Mouse (Mus musculus) hindbrain, postnatal 0 days (tissue): ENCODE results near the gene Gstt4. TPM values are rescaled to one million over a fixed set of nuclear protein-coding genes. Genes with fewer than 3 reads are reported as not detected.
"Not testable (repeated sequence)": the region's sequence is repeated elsewhere in the genome, so short reads cannot be mapped to it uniquely, and the experiment has no call there.

Experiments
- ATAC-seq: fragments of 200-750 bp; cut with Nextera tagmentation; 2 replicates; pipeline ENCODE4 v1.8.0; 2017; ENCODE audit warnings: mild to moderate bottlenecking, moderate TSS enrichment, moderate library complexity
- DNase-seq: peaks from one replicate; pipeline ENCODE4 v3.0.0-alpha.2; 2015; ENCODE audit warnings: low spot score
- H3K27ac ChIP-seq: fragments of 300-500 bp; sonication (generic); 2 replicates; pipeline ENCODE4 v1.5.1; 2014; ENCODE audit warnings: mild to moderate bottlenecking
- H3K27me3 ChIP-seq: fragments of 300-500 bp; sonication (generic); 2 replicates; pipeline ENCODE4 v1.6.1; 2014; ENCODE audit warnings: low read length, mixed read lengths; ENCODE audit not compliant: insufficient read depth
- H3K36me3 ChIP-seq: fragments of 300-500 bp; sonication (generic); 2 replicates; pipeline ENCODE4 v1.6.1; 2014; ENCODE audit warnings: low read length, mixed read lengths; ENCODE audit not compliant: insufficient read depth
- H3K4me1 ChIP-seq: fragments of 300-500 bp; sonication (generic); 2 replicates; pipeline ENCODE4 v1.6.1; 2014; ENCODE audit warnings: antibody characterized with exemption, low read length, mixed read lengths; ENCODE audit not compliant: insufficient read depth
- H3K4me2 ChIP-seq: fragments of 300-500 bp; sonication (generic); 2 replicates; pipeline ENCODE4 v1.6.1; 2014; ENCODE audit warnings: low read depth, mild to moderate bottlenecking, low read length, moderate library complexity, mixed read lengths
- H3K4me3 ChIP-seq: fragments of 300-500 bp; sonication (generic); 2 replicates; pipeline ENCODE4 v1.5.1; 2014; ENCODE audit warnings: low read length
- H3K9ac ChIP-seq: fragments of 300-500 bp; sonication (generic); replicated peaks from 2 replicates; pipeline ENCODE4 v1.6.1; 2014; ENCODE audit warnings: mild to moderate bottlenecking, low read length, moderate library complexity, mixed read lengths
- H3K9me3 ChIP-seq: fragments of 300-500 bp; sonication (generic); 2 replicates; pipeline ENCODE4 v1.6.1; 2016; ENCODE audit warnings: low read length, mixed read lengths
- CTCF ChIP-seq: IDR thresholded peaks from 2 replicates; pipeline ENCODE4 v1.5.1; 2016; ENCODE audit warnings: antibody characterized with exemption, control low read depth, low read depth
- WGBS: fragments of 180-500 bp; shearing (Covaris S2); extraction: QIAGEN DNeasy Blood & Tissue Kit; methylation state at CpG from one replicate; pipeline ENCODE4 v1.1.7; 2014; 5-methylcytosine and 5-hydroxymethylcytosine counted together
- polyA plus RNA-seq: library from polyadenylated mRNA; unstranded; fragments of >200 nt; fragmentation: Nextera tagmentation; extraction: Ambion mirVana; gene quantifications from 2 replicates; pipeline ENCODE4 v1.2.1, GENCODE M21; 2015
- total RNA-seq: library from RNA; depleted of rRNA; stranded (reverse); fragments of >200 nt; gene quantifications from 2 replicates; pipeline ENCODE4 v1.2.3, GENCODE M21; 2014; rRNA removed

Gstt4 gene
- total and polyA plus RNA-seq, 2 experiments from 2014 or later: not detected

- H3K27ac ChIP-seq: no peak within 1 kb of the TSS; the same call in 1 of the 2 replicates
These were observed 49.3 kb downstream of the Gstt4 start, which contains the start of gene Ddt for GRCm38 (mm10) chr10:75772795-75773664. Gene Ddt (minus strand): TSS chr10:75773414.

GRCm38 (mm10) chr10:75767756-75768155, 54.6 kb downstream of the Gstt4 start:
- 28% methylated on average over 5 of the region's 5 CpGs for WGBS
- not testable (repeated sequence) for H3K4me1 ChIP-seq, H3K9ac ChIP-seq, DNase-seq, H3K4me3 ChIP-seq, H3K9me3 ChIP-seq, H3K4me2 ChIP-seq, H3K36me3 ChIP-seq, H3K27me3 ChIP-seq, H3K27ac ChIP-seq, ATAC-seq

More at GRCm38 (mm10) chr10:75772795-75773664, 49.3 kb downstream of the Gstt4 start, which contains the start of gene Ddt:
- H3K4me2 ChIP-seq: peak within 1 kb of the TSS; percentile 100
- H3K4me1 ChIP-seq: peaks cover 7% of the 10 kb centered on the region
- WGBS: 2% methylated on average over 44 of the region's 47 CpGs
- no peaks in the 10 kb centered on the region for H3K9me3 ChIP-seq
- peak; percentile 94 for DNase-seq
- H3K4me3 ChIP-seq: peak within 1 kb of the TSS; percentile 63
- no peaks in the 10 kb centered on the region; the same call in 1 of the 2 replicates for H3K27me3 ChIP-seq
- ATAC-seq: peak; percentile 99
- TF ChIP-seq CTCF: peak; percentile 49
- H3K36me3 ChIP-seq: no peaks in the 10 kb centered on the region
- peak within 1 kb of the TSS; percentile 64 for H3K9ac ChIP-seq

GRCm38 (mm10) chr10:75766856-75767255, 55.5 kb downstream of the Gstt4 start:
- no peaks in the 10 kb centered on the region for H3K36me3 ChIP-seq
- 88% methylated on average over 6 of the region's 6 CpGs for WGBS
- DNase-seq (no peak), ATAC-seq (no peak)
- no peak overlapping the region for H3K4me2 ChIP-seq
- TF ChIP-seq CTCF: no peak
- H3K9me3 ChIP-seq: no peaks in the 10 kb centered on the region
- no peaks in the 10 kb centered on the region for H3K4me1 ChIP-seq
- no peak overlapping the region for H3K27ac ChIP-seq
- no peak overlapping the region for H3K4me3 ChIP-seq
- no peaks in the 10 kb centered on the region for H3K27me3 ChIP-seq
- H3K9ac ChIP-seq: no peak overlapping the region

Other genes with a start within 250 kb of the Gstt4 start
- gene Ggt5, start 233.2 kb downstream of the Gstt4 start, total RNA-seq: 2.8 and 3.4 TPM in 2 replicates
- 2.3 TPM in 2 replicates for gene Ggt5, start 233.2 kb downstream of the Gstt4 start, polyA plus RNA-seq
- 14.4 and 14.9 TPM in 2 replicates for gene Susd2, start 178.5 kb downstream of the Gstt4 start, total RNA-seq
- 11.2 and 11.4 TPM in 2 replicates for gene Susd2, start 178.5 kb downstream of the Gstt4 start, polyA plus RNA-seq
- 92.9 and 96.4 TPM in 2 replicates for gene Cabin1, start 58.2 kb downstream of the Gstt4 start, total RNA-seq
- gene Cabin1, start 58.2 kb downstream of the Gstt4 start, polyA plus RNA-seq: 30.1 and 33.6 TPM in 2 replicates
- gene Ddt, start 49.1 kb downstream of the Gstt4 start, total RNA-seq: 63.6 and 67.4 TPM in 2 replicates
- gene Ddt, start 49.1 kb downstream of the Gstt4 start, polyA plus RNA-seq: 115 and 120 TPM in 2 replicates
- not detected in 2 replicates for gene Gm20441, start 41.6 kb downstream of the Gstt4 start, total RNA-seq
- not detected in 2 replicates for gene Gm20441, start 41.6 kb downstream of the Gstt4 start, polyA plus RNA-seq
- gene Gstt3, start 41.1 kb downstream of the Gstt4 start, total RNA-seq: 1.8 and 3.2 TPM in 2 replicates
- gene Gstt3, start 41.1 kb downstream of the Gstt4 start, polyA plus RNA-seq: 2.8 and 4.2 TPM in 2 replicates
- 38.1 and 39.3 TPM in 2 replicates for gene Gstt1, start 24.0 kb downstream of the Gstt4 start, total RNA-seq
- 20.8 and 24.4 TPM in 2 replicates for gene Gstt1, start 24.0 kb downstream of the Gstt4 start, polyA plus RNA-seq
- 2.1 and 10.2 TPM in 2 replicates for gene Gstt2, start 14.9 kb upstream of the Gstt4 start, total RNA-seq
- gene Gstt2, start 14.9 kb upstream of the Gstt4 start, polyA plus RNA-seq: 9.3 and 11.1 TPM in 2 replicates
- 1,072 and 1,222 TPM in 2 replicates for gene Mif, start 37.7 kb upstream of the Gstt4 start, total RNA-seq
- 1,792 and 1,891 TPM in 2 replicates for gene Mif, start 37.7 kb upstream of the Gstt4 start, polyA plus RNA-seq
- 0.79 and 1.8 TPM in 2 replicates for gene Derl3, start 70.9 kb upstream of the Gstt4 start, total RNA-seq
- 0.63 and 0.74 TPM in 2 replicates for gene Derl3, start 70.9 kb upstream of the Gstt4 start, polyA plus RNA-seq
- gene Smarcb1, start 99.1 kb upstream of the Gstt4 start, total RNA-seq: 142 and 156 TPM in 2 replicates
- 197 and 199 TPM in 2 replicates for gene Smarcb1, start 99.1 kb upstream of the Gstt4 start, polyA plus RNA-seq
- 327 and 332 TPM in 2 replicates for gene Chchd10, start 110.6 kb upstream of the Gstt4 start, total RNA-seq
- gene Chchd10, start 110.6 kb upstream of the Gstt4 start, polyA plus RNA-seq: 304 and 312 TPM in 2 replicates
- 6.1 and 9.5 TPM in 2 replicates for gene Mmp11, start 114.0 kb upstream of the Gstt4 start, total RNA-seq
- 7.8 and 8.3 TPM in 2 replicates for gene Mmp11, start 114.0 kb upstream of the Gstt4 start, polyA plus RNA-seq
- gene Gm867, start 118.1 kb upstream of the Gstt4 start, total RNA-seq: 0.73 TPM in 1 of 2 replicates, not detected in the other
- 2.3 and 2.4 TPM in 2 replicates for gene Gm867, start 118.1 kb upstream of the Gstt4 start, polyA plus RNA-seq
- not detected in 2 replicates for gene Vpreb3, start 120.5 kb upstream of the Gstt4 start, total RNA-seq
- 0.52 and 0.75 TPM in 2 replicates for gene Vpreb3, start 120.5 kb upstream of the Gstt4 start, polyA plus RNA-seq
- not detected in 2 replicates for gene Gm5134, start 132.0 kb upstream of the Gstt4 start, total RNA-seq
- not detected in 2 replicates for gene Gm5134, start 132.0 kb upstream of the Gstt4 start, polyA plus RNA-seq
- gene Zfp280b, start 210.1 kb upstream of the Gstt4 start, total RNA-seq: 6.8 and 7.9 TPM in 2 replicates
- 10.0 and 10.5 TPM in 2 replicates for gene Zfp280b, start 210.1 kb upstream of the Gstt4 start, polyA plus RNA-seq